Comparison of ENCODE assay signal across 12 mouse cellular contexts in the genomic region with DNA sequence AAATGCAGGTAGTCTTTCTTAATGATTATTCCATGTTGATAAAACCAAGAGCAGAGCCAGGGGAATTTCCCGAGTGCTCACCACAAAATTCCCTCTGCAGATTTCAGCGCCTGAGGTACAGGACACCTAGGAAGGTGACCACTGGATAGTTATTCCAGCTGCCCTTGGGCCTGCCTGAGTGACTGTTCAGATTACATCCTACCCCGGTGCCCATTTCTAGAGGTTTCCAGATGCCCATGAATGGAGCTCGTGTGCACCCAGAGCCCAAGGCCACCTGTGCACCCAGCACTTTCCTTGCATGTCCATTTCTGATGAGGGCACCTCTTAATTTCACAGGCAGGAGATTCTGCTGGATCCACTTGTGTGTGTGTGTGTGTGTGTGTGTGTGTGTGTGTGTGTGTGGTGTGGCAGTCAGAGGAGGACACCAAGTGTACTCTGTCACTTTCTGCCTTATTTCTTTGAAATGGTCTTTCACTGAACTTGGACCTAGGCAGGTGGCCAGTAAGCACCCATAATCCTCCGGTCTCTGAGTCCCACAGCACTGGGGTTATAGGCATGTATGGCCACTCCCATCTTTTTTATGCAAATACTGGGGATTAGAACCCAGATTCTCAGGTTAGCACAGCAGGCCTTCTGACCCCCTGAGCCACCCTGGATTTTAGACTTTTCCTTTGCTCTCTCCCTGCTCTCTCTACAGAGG. TPM values are rescaled to one million over a fixed set of nuclear protein-coding genes. Genes with fewer than 3 reads are reported as not detected.
DNase-seq lines count a peak whose midpoint lies in the region; ATAC-seq lines count a peak whose summit lies in the region.
"Had no signal": no experiment of that assay in that cellular context is flagged by ENCODE, and none has a peak within 500 bp of the region (broad histone marks: within the 10 kb centered on the region; RNA-seq: fewer than 3 reads in every experiment).

No protein-coding gene starts in this region.

- H3K4me2 ChIP-seq in heart, embryonic 12.5 days: no peak overlapping the region
- no peak overlapping the region for H3K4me2 ChIP-seq in midbrain, embryonic 14.5 days (ENCODE audit: low read length)
- no peak overlapping the region for H3K4me2 ChIP-seq in liver, embryonic 12.5 days

- no peaks in the 10 kb centered on the region for H3K27me3 ChIP-seq in heart, embryonic 12.5 days (replicated peaks)
- H3K27me3 ChIP-seq in midbrain, embryonic 10.5 days (ENCODE audit: low read depth, poor library complexity, severe bottlenecking): no peaks in the 10 kb centered on the region
- no peaks in the 10 kb centered on the region for H3K27me3 ChIP-seq in midbrain, embryonic 14.5 days (ENCODE audit: control insufficient read depth, insufficient read depth, low read length)
- no peaks in the 10 kb centered on the region for H3K27me3 ChIP-seq in liver, embryonic 12.5 days (replicated peaks)

- no peak for DNase-seq in heart, postnatal 36 days
- no peak for DNase-seq in midbrain, embryonic 10.5 days (ENCODE audit: low spot score)
- DNase-seq in midbrain, embryonic 14.5 days: no peak
- DNase-seq in cerebellum, adult 9-10 months: no peak
- DNase-seq in cerebellum, postnatal 10 days: no peak
- DNase-seq: cerebellum, adult 2 months; gastrocnemius, postnatal 14 days; right cerebral cortex, adult 18-20 months; thymus, postnatal 4 days had no signal

- no peak overlapping the region for H3K9ac ChIP-seq in heart, embryonic 12.5 days
- no peak overlapping the region for H3K9ac ChIP-seq in midbrain, embryonic 14.5 days (replicated peaks; ENCODE audit: low read length)
- peak overlapping the region; percentile 14 for H3K9ac ChIP-seq in liver, embryonic 12.5 days

- H3K4me1 ChIP-seq in heart, embryonic 12.5 days (replicated peaks): peaks cover 87% of the 10 kb centered on the region
- H3K4me1 ChIP-seq in midbrain, embryonic 10.5 days: peaks cover 71% of the 10 kb centered on the region
- H3K4me1 ChIP-seq in midbrain, embryonic 14.5 days (ENCODE audit: control insufficient read depth, insufficient read depth, low read length): peaks cover 28% of the 10 kb centered on the region
- peaks cover 93% of the 10 kb centered on the region for H3K4me1 ChIP-seq in liver, embryonic 12.5 days

- H3K36me3 ChIP-seq in heart, embryonic 12.5 days: no peaks in the 10 kb centered on the region
- no peaks in the 10 kb centered on the region for H3K36me3 ChIP-seq in midbrain, embryonic 10.5 days
- no peaks in the 10 kb centered on the region for H3K36me3 ChIP-seq in midbrain, embryonic 14.5 days (ENCODE audit: control insufficient read depth, insufficient read depth, low read length)
- no peaks in the 10 kb centered on the region for H3K36me3 ChIP-seq in liver, embryonic 12.5 days

- 79% methylated on average over 5 of the region's 5 CpGs for WGBS in heart, embryonic 12.5 days
- 83% methylated on average over 5 of the region's 5 CpGs for WGBS in midbrain, embryonic 10.5 days
- 84% methylated on average over 5 of the region's 5 CpGs for WGBS in midbrain, embryonic 14.5 days
- 74% methylated on average over 5 of the region's 5 CpGs for WGBS in liver, embryonic 12.5 days (ENCODE audit: insufficient replicate concordance)

- peak overlapping the region; percentile 92; the same call in 1 of the 2 replicates for H3K27ac ChIP-seq in heart, embryonic 12.5 days (ENCODE audit: poor library complexity, severe bottlenecking)
- peak overlapping the region; percentile 59; the same call in 1 of the 2 replicates for H3K27ac ChIP-seq in midbrain, embryonic 10.5 days (replicated peaks)
- H3K27ac ChIP-seq in midbrain, embryonic 14.5 days (replicated peaks; ENCODE audit: low read depth, low read length): no peak overlapping the region
- H3K27ac ChIP-seq in liver, embryonic 12.5 days: peak overlapping the region; percentile 86

- no peak overlapping the region for H3K4me3 ChIP-seq in heart, embryonic 12.5 days
- H3K4me3 ChIP-seq in midbrain, embryonic 10.5 days: no peak overlapping the region
- no peak overlapping the region for H3K4me3 ChIP-seq in midbrain, embryonic 14.5 days (replicated peaks; ENCODE audit: low read depth, low read length)
- no peak overlapping the region for H3K4me3 ChIP-seq in liver, embryonic 12.5 days

- intact Hi-C loops in heart, postnatal 36 days (cut with DNase I): no loop called here

- no peak for ATAC-seq in heart, embryonic 12.5 days (ENCODE audit: insufficient number of reproducible peaks, low FRiP score)
- ATAC-seq in midbrain, embryonic 14.5 days (ENCODE audit: low FRiP score, low TSS enrichment): no peak
- ATAC-seq in liver, embryonic 12.5 days: no peak
- ATAC-seq: midbrain, embryonic 16.5 days had no signal

- H3K9me3 ChIP-seq in heart, embryonic 12.5 days (replicated peaks): no peaks in the 10 kb centered on the region
- no peaks in the 10 kb centered on the region for H3K9me3 ChIP-seq in midbrain, embryonic 10.5 days (replicated peaks)
- H3K9me3 ChIP-seq in midbrain, embryonic 14.5 days (ENCODE audit: control insufficient read depth, low read length): no peaks in the 10 kb centered on the region
- H3K9me3 ChIP-seq in liver, embryonic 12.5 days (replicated peaks): no peaks in the 10 kb centered on the region

RNA-seq across cellular contexts. Expression of gene Nek6, which starts 22.9 kb away (rescaled TPM):
- polyA plus RNA-seq in heart, embryonic 12.5 days (2016; fragmentation: Nextera tagmentation; extraction: Ambion mirVana): 71.8 and 79.2 TPM in 2 replicates
- total RNA-seq in heart, postnatal 36 days (2021): 1 to 10 TPM; 4.0 to 4.7 TPM
- polyA plus RNA-seq in midbrain, embryonic 10.5 days (2016; fragmentation: Nextera tagmentation; extraction: Ambion mirVana): 87.4 and 96.9 TPM in 2 replicates
- 59.8 and 62.3 TPM in 2 replicates for polyA plus RNA-seq in midbrain, embryonic 14.5 days (2014; fragmentation: Nextera tagmentation; extraction: Ambion mirVana)
- 42.7 and 45.7 TPM in 2 replicates for polyA plus RNA-seq in liver, embryonic 12.5 days (2016; fragmentation: Nextera tagmentation; extraction: Ambion mirVana)
